Mouse (Mus musculus) midbrain, postnatal 0 days (tissue): Measurements from ENCODE around the gene Bace2. TPM values are rescaled to one million over a fixed set of nuclear protein-coding genes. Genes with fewer than 3 reads are reported as not detected.

Source experiments
- ATAC-seq: fragments of 200-750 bp; cut with Nextera tagmentation; 2 replicates; pipeline ENCODE4 v1.8.0; 2017; ENCODE audit warnings: moderate number of reproducible peaks, mild to moderate bottlenecking, moderate TSS enrichment, moderate library complexity; ENCODE audit not compliant: low FRiP score
- DNase-seq: peaks from one replicate; pipeline ENCODE4 v3.0.0-alpha.2; 2015; ENCODE audit warnings: low spot score
- H3K27ac ChIP-seq: fragments of 300-500 bp; sonication (generic); 2 replicates; pipeline ENCODE4 v1.5.1; 2014; ENCODE audit warnings: low read depth, mild to moderate bottlenecking, low read length, mixed read lengths
- H3K27me3 ChIP-seq: fragments of 300-500 bp; sonication (generic); 2 replicates; pipeline ENCODE4 v1.6.1; 2014; ENCODE audit warnings: low read length, control low read depth, mixed read lengths; ENCODE audit not compliant: insufficient read depth
- H3K36me3 ChIP-seq: fragments of 300-500 bp; sonication (generic); 2 replicates; pipeline ENCODE4 v1.6.1; 2014; ENCODE audit warnings: low read length, control low read depth, mixed read lengths; ENCODE audit not compliant: insufficient read depth
- H3K4me1 ChIP-seq: fragments of 300-500 bp; sonication (generic); 2 replicates; pipeline ENCODE4 v1.6.1; 2014; ENCODE audit warnings: mild to moderate bottlenecking, control low read depth, antibody characterized with exemption, low read length, mixed read lengths; ENCODE audit not compliant: insufficient read depth
- H3K4me2 ChIP-seq: fragments of 300-500 bp; sonication (generic); 2 replicates; pipeline ENCODE4 v1.6.1; 2014; ENCODE audit warnings: low read depth, mild to moderate bottlenecking, low read length, mixed read lengths; ENCODE audit not compliant: poor library complexity, severe bottlenecking
- H3K4me3 ChIP-seq: fragments of 300-500 bp; sonication (generic); 2 replicates; pipeline ENCODE4 v1.5.1; 2014; ENCODE audit warnings: low read depth, mild to moderate bottlenecking, low read length, moderate library complexity
- H3K9ac ChIP-seq: fragments of 300-500 bp; sonication (generic); replicated peaks from 2 replicates; pipeline ENCODE4 v1.6.1; 2014; ENCODE audit warnings: mild to moderate bottlenecking, low read length, moderate library complexity, mixed read lengths; ENCODE audit not compliant: poor library complexity, severe bottlenecking
- H3K9me3 ChIP-seq: fragments of 300-500 bp; sonication (generic); 2 replicates; pipeline ENCODE4 v1.6.1; 2016; ENCODE audit warnings: low read length, control low read depth
- CTCF ChIP-seq: IDR thresholded peaks from 2 replicates; pipeline ENCODE4 v1.5.1; 2016; ENCODE audit warnings: antibody characterized with exemption, mild to moderate bottlenecking
- WGBS: fragments of 180-500 bp; shearing (Covaris S2); extraction: QIAGEN DNeasy Blood & Tissue Kit; methylation state at CpG from one replicate; pipeline ENCODE4 v1.1.7; 2014; 5-methylcytosine and 5-hydroxymethylcytosine counted together
- polyA plus RNA-seq: library from polyadenylated mRNA; unstranded; fragments of >200 nt; fragmentation: Nextera tagmentation; extraction: Ambion mirVana; gene quantifications from 2 replicates; pipeline ENCODE4 v1.2.1, GENCODE M21; 2015
- total RNA-seq: library from RNA; depleted of rRNA; stranded (reverse); fragments of >200 nt; gene quantifications from 2 replicates; pipeline ENCODE4 v1.2.3, GENCODE M21; 2014

Bace2 gene
- total and polyA plus RNA-seq, 2 experiments from 2014 or later: 2.5 to 3.8 TPM

GRCm38 (mm10) chr16:97357188-97357821 is 763 bp downstream of the Bace2 start:
- 1% methylated on average over 25 of the region's 25 CpGs for WGBS

GRCm38 (mm10) chr16:97362231-97362888 is 5.8 kb downstream of the Bace2 start:
- ATAC-seq (no peak), DNase-seq (no peak)
- Histone ChIP-seq H3K4me2 (no peak overlapping the region), H3K27ac (no peak overlapping the region), H3K27me3 (peaks cover 4% of the 10 kb centered on the region; the same call in 1 of the 2 replicates), H3K36me3 (no peaks in the 10 kb centered on the region), H3K9me3 (no peaks in the 10 kb centered on the region), H3K9ac (no peak overlapping the region), H3K4me1 (no peaks in the 10 kb centered on the region), H3K4me3 (no peak overlapping the region)
- 89% methylated on average over 8 of the region's 8 CpGs for WGBS
- no peak for TF ChIP-seq CTCF

More at GRCm38 (mm10) chr16:97357188-97357821, 763 bp downstream of the Bace2 start:
- H3K9ac ChIP-seq: no peak overlapping the region
- H3K27ac ChIP-seq: no peak overlapping the region
- H3K36me3 ChIP-seq: no peaks in the 10 kb centered on the region
- peak; percentile 66; the same call in 1 of the 2 replicates for ATAC-seq
- peak overlapping the region; percentile 49 for H3K4me3 ChIP-seq
- DNase-seq: peak; percentile 38
- peaks cover 4% of the 10 kb centered on the region; the same call in 1 of the 2 replicates for H3K4me1 ChIP-seq
- TF ChIP-seq CTCF: no peak
- peaks cover 15% of the 10 kb centered on the region for H3K27me3 ChIP-seq
- no peaks in the 10 kb centered on the region for H3K9me3 ChIP-seq
- peak overlapping the region; percentile 98 for H3K4me2 ChIP-seq

GRCm38 (mm10) chr16:97366141-97366540 is 9.6 kb downstream of the Bace2 start:
- no peak overlapping the region for H3K4me2 ChIP-seq
- no peak for DNase-seq
- no peaks in the 10 kb centered on the region for H3K4me1 ChIP-seq
- WGBS: 56% methylated on average over 2 of the region's 2 CpGs
- H3K36me3 ChIP-seq: no peaks in the 10 kb centered on the region
- no peak overlapping the region for H3K9ac ChIP-seq
- TF ChIP-seq CTCF: no peak
- H3K9me3 ChIP-seq: no peaks in the 10 kb centered on the region
- no peak overlapping the region for H3K4me3 ChIP-seq
- ATAC-seq: no peak
- no peaks in the 10 kb centered on the region for H3K27me3 ChIP-seq
- no peak overlapping the region for H3K27ac ChIP-seq

DNA sequence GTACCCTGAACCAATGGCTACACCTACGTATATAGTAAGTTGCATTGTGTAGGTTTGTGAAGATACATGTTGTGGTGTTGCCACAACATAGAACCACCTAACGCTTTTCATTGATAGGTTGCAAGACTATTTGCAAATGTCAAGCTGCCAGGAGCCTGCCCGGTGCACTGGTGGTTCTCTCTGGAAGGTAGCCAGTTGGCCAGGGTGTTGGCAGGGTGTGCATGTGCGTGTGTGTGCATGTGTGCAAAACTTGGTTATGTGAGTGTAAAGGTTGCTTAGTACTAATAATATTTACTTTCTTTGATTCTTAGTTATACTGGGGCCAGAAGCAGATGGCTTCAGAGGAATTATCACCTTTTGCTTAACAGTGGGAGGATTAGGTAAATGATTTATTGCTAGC is 13.7 kb downstream of the Bace2 start:
- TF ChIP-seq CTCF: no peak
- H3K9ac ChIP-seq: no peak overlapping the region
- no peak for ATAC-seq
- WGBS: 82% methylated on average over 4 of the region's 4 CpGs
- no peaks in the 10 kb centered on the region for H3K36me3 ChIP-seq
- H3K4me2 ChIP-seq: no peak overlapping the region
- H3K9me3 ChIP-seq: no peaks in the 10 kb centered on the region
- no peaks in the 10 kb centered on the region for H3K27me3 ChIP-seq
- no peaks in the 10 kb centered on the region for H3K4me1 ChIP-seq
- no peak for DNase-seq
- no peak overlapping the region for H3K4me3 ChIP-seq
- H3K27ac ChIP-seq: no peak overlapping the region

DNA sequence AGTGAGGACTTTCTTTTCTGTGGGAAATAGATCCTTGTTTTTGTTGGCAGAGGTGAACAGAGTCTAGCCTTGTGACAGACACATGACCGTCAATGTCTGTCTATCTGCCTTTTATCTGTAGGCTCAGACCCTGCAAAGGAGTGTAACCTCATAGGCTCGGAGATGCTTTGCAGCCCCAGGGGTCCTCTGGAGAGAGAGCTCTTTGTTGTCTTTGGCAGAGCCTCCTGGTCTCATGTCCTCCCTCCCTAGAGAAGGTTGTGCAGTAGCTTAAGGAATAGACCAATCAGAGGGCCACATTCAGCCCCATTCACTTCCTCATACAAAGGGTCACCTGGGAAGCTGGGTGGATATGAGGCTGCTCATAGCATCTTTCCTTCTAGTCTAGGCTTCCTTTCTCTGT is 31.4 kb downstream of the Bace2 start:
- WGBS: 33% methylated on average over 2 of the region's 2 CpGs
- Histone ChIP-seq H3K27ac (no peak overlapping the region), H3K36me3 (no peaks in the 10 kb centered on the region), H3K9me3 (no peaks in the 10 kb centered on the region), H3K27me3 (no peaks in the 10 kb centered on the region), H3K4me2 (no peak overlapping the region), H3K4me1 (no peaks in the 10 kb centered on the region), H3K9ac (no peak overlapping the region), H3K4me3 (no peak overlapping the region)
- ATAC-seq: no peak
- no peak for TF ChIP-seq CTCF
- no peak for DNase-seq

DNA sequence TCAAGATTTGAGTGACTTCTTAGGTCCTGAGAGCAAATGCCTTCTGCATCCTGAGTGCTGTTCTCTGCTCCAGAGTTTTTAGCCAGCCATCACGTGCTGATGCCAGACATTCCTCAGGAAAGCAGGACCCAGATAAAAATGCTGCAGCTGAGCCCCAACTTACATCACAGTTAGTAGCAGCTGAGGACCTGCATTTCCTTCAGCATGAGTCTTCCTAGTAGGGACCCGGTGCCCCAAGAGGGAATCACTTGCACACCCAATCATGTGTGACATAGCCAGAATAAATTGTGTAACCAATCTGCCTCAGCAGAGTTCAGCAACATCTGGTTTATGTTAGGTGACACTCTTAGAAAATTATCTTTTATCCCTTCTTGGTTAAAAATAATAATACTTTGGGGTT is 34.7 kb downstream of the Bace2 start:
- no peak overlapping the region for H3K9ac ChIP-seq
- H3K4me3 ChIP-seq: no peak overlapping the region
- H3K27ac ChIP-seq: no peak overlapping the region
- H3K36me3 ChIP-seq: no peaks in the 10 kb centered on the region
- 63% methylated on average over 2 of the region's 2 CpGs for WGBS
- no peaks in the 10 kb centered on the region for H3K9me3 ChIP-seq
- DNase-seq (no peak), ATAC-seq (no peak)
- H3K4me2 ChIP-seq: no peak overlapping the region
- H3K27me3 ChIP-seq: no peaks in the 10 kb centered on the region
- TF ChIP-seq CTCF: no peak
- no peaks in the 10 kb centered on the region for H3K4me1 ChIP-seq
